Mouse (Mus musculus) inflammation-experienced regulatory T-cells, adult 16 weeks (primary cell): ENCODE data around the gene Aldh1a2. TPM values are rescaled to one million over a fixed set of nuclear protein-coding genes. Genes with fewer than 3 reads are reported as not detected.

ENCODE experiments used
- polyA plus RNA-seq: library from polyadenylated mRNA; unstranded; fragments of 100-300 nt; shearing (Covaris generic); gene quantifications from one replicate; pipeline ENCODE4 v1.2.1, GENCODE M21; 2017

The Aldh1a2 gene
- 0.63 TPM for polyA plus RNA-seq

DNA sequence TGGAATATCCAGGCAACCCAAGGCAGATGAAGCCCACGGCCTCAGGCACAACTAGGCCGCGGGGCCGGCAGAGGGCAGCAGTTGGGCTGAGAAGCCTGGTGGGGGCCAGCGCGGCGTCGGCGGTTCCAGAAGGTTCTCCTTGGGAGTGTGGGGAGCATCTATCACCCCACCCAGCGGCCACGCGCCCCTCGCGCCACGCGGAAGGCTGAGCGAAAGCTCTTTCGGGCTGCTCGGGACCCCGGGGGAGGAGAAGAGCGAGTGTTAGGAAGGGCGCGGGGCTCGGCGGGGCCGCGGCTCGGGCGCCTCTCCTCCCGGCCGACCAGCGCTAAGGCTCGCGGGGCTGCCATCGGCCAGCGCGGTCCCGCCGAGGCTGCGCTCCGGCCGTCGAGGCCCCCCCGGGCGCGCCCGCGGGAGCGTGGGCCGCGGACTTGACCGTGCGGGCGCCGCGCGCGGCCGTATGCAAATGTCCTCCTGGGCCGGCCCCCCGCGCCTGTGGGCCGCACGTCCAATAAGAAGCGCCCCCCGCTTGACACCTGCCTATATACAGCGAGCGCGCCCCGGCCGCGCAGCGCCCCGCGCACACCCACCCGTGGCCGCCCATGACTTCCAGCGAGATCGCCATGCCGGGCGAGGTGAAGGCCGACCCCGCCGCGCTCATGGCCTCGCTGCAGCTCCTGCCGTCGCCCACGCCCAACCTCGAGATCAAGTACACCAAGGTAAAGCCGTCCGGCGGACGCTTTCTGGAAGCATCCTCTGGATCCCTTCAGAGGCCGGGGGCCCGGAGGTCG, at the start of gene Aldh1a2:
TSS of gene Aldh1a2 (plus strand) at position 542 of the 788 bp plus-strand sequence.

DNA sequence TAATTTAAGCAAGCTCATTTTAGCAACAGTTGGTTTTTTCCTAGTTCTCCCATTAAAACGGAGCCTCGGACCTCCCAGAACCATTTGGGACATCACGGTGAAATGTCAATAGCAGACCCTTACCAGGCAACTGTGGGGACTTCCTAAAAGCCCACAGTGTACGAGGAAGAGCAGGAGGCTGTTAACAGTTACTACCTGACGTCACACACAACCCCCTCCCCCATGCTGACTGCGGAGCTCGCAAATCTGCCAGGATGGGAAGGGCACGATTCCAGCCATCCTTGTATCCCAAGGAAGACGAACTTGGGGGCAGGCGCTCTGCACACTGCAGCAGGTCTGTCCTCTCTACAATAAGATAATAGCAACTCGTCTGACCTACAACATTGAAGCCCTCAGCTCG, 47.1 kb upstream of the Aldh1a2 start, which contains the start of gene Aqp9:
TSS of gene Aqp9 (minus strand) at position 172 of the 400 bp plus-strand sequence.

Other genes with a start within 250 kb of the Aldh1a2 start
- gene Aqp9, start 47.1 kb upstream of the Aldh1a2 start, polyA plus RNA-seq: 0.40 TPM